Mouse (Mus musculus): ENCODE data around the gene Smyd5.

DNA sequence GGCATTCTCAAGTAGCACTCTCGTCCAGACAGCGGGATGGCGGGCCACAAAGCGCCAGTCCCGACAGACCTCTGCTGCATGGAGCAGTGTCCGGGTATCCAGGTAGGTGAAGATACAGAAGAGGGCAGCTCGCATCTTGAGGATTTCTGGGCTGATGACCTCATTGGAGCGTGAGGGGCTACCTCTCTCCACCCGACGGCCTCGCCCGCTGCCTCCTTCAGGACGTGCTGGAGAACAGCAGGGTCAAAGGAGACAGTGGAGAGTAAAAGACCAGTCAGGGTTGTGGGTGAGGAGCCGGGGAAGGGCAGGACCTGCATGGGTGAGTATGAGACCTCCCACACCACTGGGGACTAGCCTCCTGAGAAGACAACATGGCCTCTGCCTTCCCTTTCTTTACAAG is 46.6 kb downstream of the Smyd5 start:
- no peak for TF ChIP-seq CTCF (IDR thresholded peaks at IDR 0.05; ENCODE audit: low read depth)
- no peak for TF ChIP-seq EP300 (IDR thresholded peaks at IDR 0.05; ENCODE audit: low read depth)

Data from heart, postnatal 0 days (tissue).